Mouse (Mus musculus) forebrain, embryonic 11.5 days (tissue): ENCODE data around the gene Rab3a. TPM values are rescaled to one million over a fixed set of nuclear protein-coding genes. Genes with fewer than 3 reads are reported as not detected.

Experiments used
- ATAC-seq: fragments of 200-750 bp; cut with Nextera tagmentation; replicated peaks from 2 replicates; pipeline ENCODE4 v1.8.0; 2017; ENCODE audit warnings: moderate TSS enrichment; ENCODE audit not compliant: low FRiP score
- DNase-seq: peaks from one replicate; pipeline ENCODE4 v3.0.0-alpha.2; 2017; ENCODE audit warnings: low spot score
- H3K27ac ChIP-seq: fragments of 300-500 bp; sonication (generic); 2 replicates; pipeline ENCODE4 v1.5.1; 2014; ENCODE audit warnings: low read depth, low read length
- H3K27me3 ChIP-seq: fragments of 300-500 bp; sonication (generic); 2 replicates; pipeline ENCODE4 v1.6.1; 2014; ENCODE audit warnings: mild to moderate bottlenecking, low read length, mixed read lengths; ENCODE audit not compliant: control insufficient read depth, insufficient read depth
- H3K36me3 ChIP-seq: fragments of 300-500 bp; sonication (generic); 2 replicates; pipeline ENCODE4 v1.6.1; 2014; ENCODE audit warnings: mild to moderate bottlenecking, low read length, moderate library complexity, mixed read lengths; ENCODE audit not compliant: control insufficient read depth, insufficient read depth
- H3K4me1 ChIP-seq: fragments of 300-500 bp; sonication (generic); replicated peaks from 2 replicates; pipeline ENCODE4 v1.6.1; 2014; ENCODE audit warnings: low read length, mixed read lengths; ENCODE audit not compliant: control insufficient read depth, insufficient read depth
- H3K4me2 ChIP-seq: fragments of 300-500 bp; sonication (generic); 2 replicates; pipeline ENCODE4 v1.6.1; 2014; ENCODE audit warnings: low read depth, mild to moderate bottlenecking, low read length, moderate library complexity, mixed read lengths; ENCODE audit not compliant: severe bottlenecking
- H3K4me3 ChIP-seq: fragments of 300-500 bp; sonication (generic); 2 replicates; pipeline ENCODE4 v1.5.1; 2014; ENCODE audit warnings: low read depth, low read length
- H3K9ac ChIP-seq: fragments of 300-500 bp; sonication (generic); 2 replicates; pipeline ENCODE4 v1.6.1; 2014; ENCODE audit warnings: low read length
- H3K9me3 ChIP-seq: fragments of 300-500 bp; sonication (generic); 2 replicates; pipeline ENCODE4 v1.6.1; 2016; ENCODE audit warnings: low read length, mixed read lengths; ENCODE audit not compliant: control insufficient read depth
- WGBS: fragments of 180-500 bp; shearing (Covaris S2); extraction: QIAGEN DNeasy Blood & Tissue Kit; methylation state at CpG from one replicate; pipeline ENCODE4 v1.1.7; 2014; 5-methylcytosine and 5-hydroxymethylcytosine counted together
- polyA plus RNA-seq: library from polyadenylated mRNA; unstranded; fragments of >200 nt; fragmentation: Nextera tagmentation; extraction: Ambion mirVana; gene quantifications from 2 replicates; pipeline ENCODE4 v1.2.1, GENCODE M21; 2014

Gene Rab3a
- polyA plus RNA-seq, 1 experiment from 2014 or later = 42.7 TPM

GRCm38 (mm10) chr8:70801156-70801555 is 46.7 kb downstream of the Rab3a start:
- WGBS = 40% methylated on average over 15 of the region's 15 CpGs
- H3K4me1 ChIP-seq = peaks cover 22% of the 10 kb centered on the region; the same call in 1 of the 2 replicates

GRCm38 (mm10) chr8:70801830-70802229 is 47.4 kb downstream of the Rab3a start:
- Histone ChIP-seq H3K27me3 (peaks cover 42% of the 10 kb centered on the region), H3K4me2 (no peak overlapping the region), H3K9me3 (no peaks in the 10 kb centered on the region), H3K4me1 (peaks cover 18% of the 10 kb centered on the region; the same call in 1 of the 2 replicates), H3K36me3 (no peaks in the 10 kb centered on the region), H3K4me3 (no peak overlapping the region), H3K27ac (no peak overlapping the region), H3K9ac (no peak overlapping the region)
- no peak for ATAC-seq
- DNase-seq = no peak
- 86% methylated on average over 1 of the region's 1 CpGs for WGBS

More at GRCm38 (mm10) chr8:70801156-70801555, 46.7 kb downstream of the Rab3a start:
- Histone ChIP-seq H3K27ac (no peak overlapping the region), H3K4me3 (no peak overlapping the region), H3K36me3 (no peaks in the 10 kb centered on the region), H3K9ac (no peak overlapping the region), H3K4me2 (no peak overlapping the region), H3K27me3 (peaks cover 42% of the 10 kb centered on the region), H3K9me3 (no peaks in the 10 kb centered on the region)
- DNase-seq = no peak
- no peak for ATAC-seq

- H3K27me3 ChIP-seq = peaks cover 40% of the 10 kb centered on the region
- DNase-seq = no peak
Observed at GRCm38 (mm10) chr8:70802786-70803510, 48.5 kb downstream of the Rab3a start.

GRCm38 (mm10) chr8:70803761-70804480 is 49.4 kb downstream of the Rab3a start:
- 1% methylated on average over 45 of the region's 47 CpGs for WGBS
- peaks cover 11% of the 10 kb centered on the region; the same call in 1 of the 2 replicates for H3K4me1 ChIP-seq
- peak; percentile 68 for DNase-seq
- no peak for ATAC-seq
- H3K27ac ChIP-seq = no peak overlapping the region
- peaks cover 31% of the 10 kb centered on the region for H3K27me3 ChIP-seq
- peak overlapping the region; percentile 84 for H3K4me2 ChIP-seq
- no peaks in the 10 kb centered on the region for H3K36me3 ChIP-seq
- H3K9me3 ChIP-seq = no peaks in the 10 kb centered on the region
- peak overlapping the region; percentile 46 for H3K4me3 ChIP-seq
- H3K9ac ChIP-seq = peak overlapping the region; percentile 48

More at GRCm38 (mm10) chr8:70802786-70803510, 48.5 kb downstream of the Rab3a start:
- no peak overlapping the region for H3K27ac ChIP-seq
- ATAC-seq = no peak
- no peaks in the 10 kb centered on the region for H3K36me3 ChIP-seq
- H3K9ac ChIP-seq = no peak overlapping the region
- H3K4me3 ChIP-seq = no peak overlapping the region
- 72% methylated on average over 11 of the region's 11 CpGs for WGBS
- H3K4me2 ChIP-seq = no peak overlapping the region
- H3K9me3 ChIP-seq = no peaks in the 10 kb centered on the region
- H3K4me1 ChIP-seq = peaks cover 13% of the 10 kb centered on the region; the same call in 1 of the 2 replicates

- H3K27ac ChIP-seq = no peak within 1 kb of the TSS
- peak within 1 kb of the TSS; percentile 84 for H3K4me2 ChIP-seq
- peak; percentile 93 for DNase-seq
- ATAC-seq = peak; percentile 91
- peak within 1 kb of the TSS; percentile 46 for H3K4me3 ChIP-seq
- H3K27me3 ChIP-seq = peaks cover 24% of the 10 kb centered on the region
- peaks cover 11% of the 10 kb centered on the region; the same call in 1 of the 2 replicates for H3K4me1 ChIP-seq
- H3K9me3 ChIP-seq = no peaks in the 10 kb centered on the region
- peak within 1 kb of the TSS; percentile 48 for H3K9ac ChIP-seq
- WGBS = under 1% methylated on average over 45 of the region's 45 CpGs
- no peaks in the 10 kb centered on the region for H3K36me3 ChIP-seq
Observed at GRCm38 (mm10) chr8:70804481-70805206, 50.2 kb downstream of the Rab3a start, which contains the start of gene Mast3. Gene Mast3 (minus strand): TSS chr8:70805054.

DNA sequence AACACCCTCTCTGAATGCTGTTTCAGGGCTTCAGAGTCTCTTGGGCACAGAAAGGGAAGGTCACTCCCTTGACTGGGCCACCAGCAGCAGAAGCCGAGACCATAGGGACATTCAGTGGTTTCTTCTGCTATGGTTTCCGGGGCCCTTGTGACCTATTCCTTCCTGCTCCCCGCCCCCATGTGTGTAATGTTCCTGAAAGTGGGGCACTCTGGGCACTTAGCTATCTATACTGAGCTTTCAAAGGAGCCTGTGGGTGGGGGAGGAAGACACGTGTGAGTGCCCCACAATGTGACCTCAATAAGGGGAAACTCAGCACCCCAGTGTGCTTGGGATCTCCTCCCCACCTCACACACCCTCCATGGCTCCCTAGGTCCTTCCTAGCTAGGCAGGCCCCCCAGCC is 52.1 kb downstream of the Rab3a start:
- no peak overlapping the region for H3K4me2 ChIP-seq
- H3K4me3 ChIP-seq = no peak overlapping the region
- no peak overlapping the region for H3K27ac ChIP-seq
- no peak for DNase-seq
- no peak overlapping the region for H3K9ac ChIP-seq
- H3K36me3 ChIP-seq = no peaks in the 10 kb centered on the region
- no peak for ATAC-seq
- H3K27me3 ChIP-seq = peaks cover 17% of the 10 kb centered on the region
- peaks cover 9% of the 10 kb centered on the region; the same call in 1 of the 2 replicates for H3K4me1 ChIP-seq
- H3K9me3 ChIP-seq = no peaks in the 10 kb centered on the region
- WGBS = 83% methylated on average over 4 of the region's 4 CpGs

GRCm38 (mm10) chr8:70807304-70807703 is 52.8 kb downstream of the Rab3a start:
- no peak overlapping the region for H3K4me3 ChIP-seq
- WGBS = 19% methylated on average over 1 of the region's 1 CpGs

GRCm38 (mm10) chr8:70808239-70808638 is 53.8 kb downstream of the Rab3a start, which contains the start of gene Il12rb1:
Gene Il12rb1 (plus strand): TSS chr8:70808449.
- WGBS = 59% methylated on average over 5 of the region's 5 CpGs
- no peak for ATAC-seq
- Histone ChIP-seq H3K27ac (no peak within 1 kb of the TSS), H3K9me3 (no peaks in the 10 kb centered on the region), H3K4me2 (no peak within 1 kb of the TSS), H3K36me3 (no peaks in the 10 kb centered on the region), H3K4me1 (peaks cover 9% of the 10 kb centered on the region; the same call in 1 of the 2 replicates), H3K4me3 (no peak within 1 kb of the TSS), H3K9ac (no peak within 1 kb of the TSS), H3K27me3 (peaks cover 14% of the 10 kb centered on the region)
- DNase-seq = no peak

More at GRCm38 (mm10) chr8:70807304-70807703, 52.8 kb downstream of the Rab3a start:
- Histone ChIP-seq H3K27me3 (peaks cover 17% of the 10 kb centered on the region), H3K9me3 (no peaks in the 10 kb centered on the region), H3K4me1 (peaks cover 9% of the 10 kb centered on the region; the same call in 1 of the 2 replicates), H3K36me3 (no peaks in the 10 kb centered on the region), H3K4me2 (no peak overlapping the region), H3K9ac (no peak overlapping the region), H3K27ac (no peak overlapping the region)
- ATAC-seq (no peak), DNase-seq (no peak)
